Mouse (Mus musculus): ENCODE measurements around the gene Gm15517. TPM values are rescaled to one million over a fixed set of nuclear protein-coding genes. Genes with fewer than 3 reads are reported as not detected.
A peak's percentile ranks its signal among the peaks of the same experiment; 100 is the strongest.
"Not testable (repeated sequence)": the region's sequence is repeated elsewhere in the genome, so short reads cannot be mapped to it uniquely, and the experiment has no call there.

The Gm15517 gene
- total RNA-seq, 2 experiments from 2014 or later = not detected

GRCm38 (mm10) chr7:44269397-44269796 lies 8.2 kb downstream of the Gm15517 start:
- DNase-seq = no peak

- DNase-seq = no peak
Measured at GRCm38 (mm10) chr7:44271309-44271708, 10.1 kb downstream of the Gm15517 start.

GRCm38 (mm10) chr7:44272546-44272945 lies 11.3 kb downstream of the Gm15517 start:
- DNase-seq = no peak

GRCm38 (mm10) chr7:44273446-44273845 lies 12.2 kb downstream of the Gm15517 start:
- no peak for DNase-seq

- DNase-seq = no peak
Measured at GRCm38 (mm10) chr7:44274096-44274495, 12.8 kb downstream of the Gm15517 start.

- DNase-seq = no peak
Measured at GRCm38 (mm10) chr7:44275546-44275945, 14.3 kb downstream of the Gm15517 start.

DNA sequence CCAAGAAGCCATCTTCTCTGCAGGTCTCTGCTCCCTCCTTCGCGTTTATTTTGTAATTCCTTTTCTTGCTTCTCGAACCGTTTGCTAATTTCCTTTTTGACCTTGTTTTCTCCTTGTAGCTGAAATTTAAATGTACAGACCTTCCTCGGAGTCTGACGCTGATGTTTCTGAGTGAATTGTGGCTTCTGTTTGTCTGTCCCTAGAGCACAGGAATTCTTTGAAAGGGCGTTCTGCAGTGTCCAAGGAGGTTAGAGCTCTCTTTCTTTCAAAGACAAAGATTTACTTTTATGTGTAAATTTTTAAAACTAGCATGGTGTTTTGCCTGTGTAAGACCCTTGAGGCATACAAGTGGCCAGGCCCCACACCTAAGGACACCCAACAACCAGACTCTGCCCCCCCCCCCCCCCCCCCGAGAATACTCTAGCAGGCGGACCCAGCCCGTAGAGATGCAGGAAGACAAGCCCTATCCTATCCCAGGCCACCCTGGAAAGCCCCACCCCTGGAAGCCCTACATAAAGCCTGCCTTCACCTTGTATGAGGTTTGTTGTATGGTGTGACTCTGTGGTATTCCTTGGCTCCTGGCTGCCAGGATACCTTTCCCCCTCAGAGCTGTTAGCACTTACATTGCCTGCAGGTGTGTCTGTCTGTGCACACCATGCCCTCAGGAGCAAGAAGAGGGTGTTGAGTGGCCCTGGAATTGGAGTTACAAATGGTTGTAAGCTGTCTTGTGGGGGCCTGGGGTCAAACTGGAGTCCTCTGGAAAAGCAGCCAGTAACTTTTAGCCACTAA lies 15.4 kb downstream of the Gm15517 start:
- DNase-seq = no peak

GRCm38 (mm10) chr7:44277250-44277622 lies 16.0 kb downstream of the Gm15517 start:
- DNase-seq = no peak

- no peak for DNase-seq
Measured at GRCm38 (mm10) chr7:44280959-44281358, 19.7 kb downstream of the Gm15517 start.

- DNase-seq = no peak
Measured at GRCm38 (mm10) chr7:44281586-44281985, 20.3 kb downstream of the Gm15517 start.

GRCm38 (mm10) chr7:44287760-44288159 lies 26.5 kb downstream of the Gm15517 start:
- no peak for DNase-seq

DNA sequence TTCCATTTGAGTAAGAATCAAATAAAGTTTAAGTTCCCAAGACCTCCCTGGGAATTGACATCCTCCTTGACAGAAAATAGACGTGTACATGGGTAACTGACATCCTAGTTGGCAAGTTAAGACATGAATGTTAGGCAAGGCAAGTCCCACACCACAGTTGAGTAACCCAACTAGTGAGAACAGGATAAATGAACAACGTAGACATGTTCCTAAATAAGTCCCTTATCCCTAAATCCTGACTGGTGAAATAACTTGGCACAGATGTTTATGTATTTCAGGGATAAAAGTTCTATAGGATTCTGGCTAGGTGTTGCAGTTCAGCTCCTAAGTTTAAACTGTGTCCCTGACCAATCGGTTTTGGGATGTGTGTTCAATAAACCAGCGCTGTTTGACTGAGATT lies 29.7 kb downstream of the Gm15517 start:
- DNase-seq = no peak

GRCm38 (mm10) chr7:44291418-44291817 lies 30.2 kb downstream of the Gm15517 start:
- DNase-seq = no peak

- not testable (repeated sequence) for DNase-seq
Measured at GRCm38 (mm10) chr7:44297501-44297900, 36.3 kb downstream of the Gm15517 start.

GRCm38 (mm10) chr7:44303346-44304340 lies 42.4 kb downstream of the Gm15517 start:
- DNase-seq = no peak

- DNase-seq = no peak
Measured at GRCm38 (mm10) chr7:44304463-44304774, 43.2 kb downstream of the Gm15517 start.

DNA sequence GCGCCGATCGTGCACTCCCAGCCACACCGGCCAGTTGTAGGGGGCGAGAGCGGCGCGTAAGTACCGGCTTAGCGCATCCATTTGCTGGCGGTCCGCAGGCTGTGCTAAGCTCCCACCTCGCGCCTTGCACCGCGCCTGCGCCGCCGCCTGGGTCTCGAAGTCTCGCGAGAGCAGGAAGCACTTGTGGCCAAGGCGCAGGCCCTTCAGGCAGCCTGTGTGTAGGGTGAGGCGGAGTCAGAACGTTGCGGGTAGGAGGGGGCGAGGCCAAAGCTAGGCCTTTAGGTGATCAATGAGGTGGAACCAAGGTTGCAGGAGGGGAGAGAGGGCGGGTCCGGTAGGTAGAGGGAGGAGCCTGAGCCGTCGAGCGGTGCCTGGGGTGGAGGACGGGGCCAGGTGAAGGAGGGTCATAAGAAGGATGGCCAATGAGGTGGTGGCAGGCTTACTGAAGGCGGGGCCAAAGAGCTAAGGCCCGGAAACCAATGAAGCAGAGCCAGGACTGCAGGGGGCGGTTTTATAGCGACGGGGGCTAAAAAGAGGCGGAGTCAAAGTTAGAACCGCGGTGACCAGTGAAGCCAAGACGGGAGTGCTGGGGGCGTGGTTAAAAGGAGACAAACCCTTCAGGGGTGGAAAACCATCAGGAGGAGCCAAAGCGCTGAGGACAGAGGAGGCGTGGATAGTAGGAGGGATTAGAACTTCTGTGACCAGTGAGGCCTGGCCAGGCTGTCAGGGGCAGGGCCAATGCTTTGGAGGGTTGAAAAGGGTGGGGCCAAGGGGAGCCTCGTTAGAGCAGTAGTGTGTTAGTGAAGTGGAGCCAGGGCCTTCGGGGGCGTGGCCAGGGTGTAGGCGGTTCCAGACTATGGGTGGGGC lies 43.8 kb downstream of the Gm15517 start:
- DNase-seq = peak; percentile 95

DNA sequence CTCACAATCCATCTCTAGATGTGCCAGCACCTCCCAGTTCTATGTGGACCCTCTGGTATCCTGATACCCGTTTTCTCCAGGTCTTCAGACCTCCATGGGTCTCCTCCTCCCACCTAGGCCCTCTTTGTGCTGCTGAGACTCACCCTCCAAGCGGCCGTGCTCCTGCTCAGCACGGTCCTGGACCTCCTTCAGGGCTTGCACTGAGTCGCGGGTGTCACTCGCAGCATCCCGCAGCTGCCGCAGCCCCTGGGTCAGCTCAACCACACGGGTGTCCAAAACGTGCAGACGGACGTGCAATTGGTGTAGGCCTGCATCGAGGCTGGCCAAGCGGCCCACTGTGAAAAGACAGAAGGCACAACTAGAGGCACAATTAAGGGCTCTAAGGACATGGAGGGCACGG lies 44.4 kb downstream of the Gm15517 start:
- peak; percentile 19 for DNase-seq

DNA sequence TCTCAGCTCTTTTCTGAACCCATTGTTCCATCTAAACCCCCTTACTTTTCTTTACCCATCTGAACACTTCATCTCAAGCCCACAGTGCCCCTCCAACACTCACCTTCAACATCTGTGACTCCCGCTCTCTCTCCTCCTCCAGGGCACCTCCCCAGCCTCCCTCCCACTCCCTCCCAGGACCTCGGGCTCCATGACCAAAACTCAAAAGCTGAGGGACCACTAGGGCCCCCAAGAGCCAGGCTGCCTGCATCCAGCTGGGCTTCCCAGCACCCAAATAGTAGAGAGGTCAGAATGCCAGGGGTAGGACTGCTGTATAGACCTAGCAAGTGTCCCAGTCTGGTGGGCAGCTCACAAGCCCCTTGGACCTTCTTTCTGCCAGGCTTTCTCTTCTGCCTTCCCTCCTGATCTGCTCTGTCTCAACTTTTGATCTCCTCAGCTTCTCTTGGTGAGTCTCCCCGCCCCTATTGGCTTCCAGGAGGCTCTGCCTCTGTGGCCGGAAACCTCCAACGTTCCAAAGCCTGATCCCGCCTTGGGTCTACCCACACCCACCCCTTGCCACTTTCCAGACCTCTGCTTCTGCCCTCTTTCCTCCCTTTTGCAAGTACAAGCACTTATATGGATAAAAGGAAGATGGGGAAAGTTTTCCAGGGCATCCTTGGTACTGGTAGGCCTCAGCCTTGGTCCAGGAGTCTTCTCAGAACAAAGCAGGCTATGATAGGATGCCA lies 45.4 kb downstream of the Gm15517 start, which contains the start of gene Clec11a:
Clec11a (minus strand) TSS at position 387 of the 725 bp plus-strand sequence.
- peak; percentile 38 for DNase-seq

- no peak for DNase-seq
Measured at GRCm38 (mm10) chr7:44307261-44308020, 46.2 kb downstream of the Gm15517 start.

All from gastrocnemius, postnatal 25 days (tissue).